Mouse (Mus musculus) liver, adult 2 months (tissue): ENCODE measurements around the gene Fmo5. TPM values are rescaled to one million over a fixed set of nuclear protein-coding genes. Genes with fewer than 3 reads are reported as not detected.

ENCODE experiments used
- DNase-seq: peaks from one replicate; pipeline ENCODE4 v3.0.0-alpha.2; 2011; ENCODE audit warnings: low read depth, low spot score; ENCODE audit errors: extremely low read depth
- H3K27ac ChIP-seq: fragments of 200-500 bp; replicated peaks from 2 replicates; pipeline ENCODE4 v1.5.1; 2012; ENCODE audit warnings: low read depth, mild to moderate bottlenecking, control low read depth, inconsistent platforms, low read length; ENCODE audit not compliant: insufficient read depth
- H3K27me3 ChIP-seq: fragments of 200-500 bp; 2 replicates; pipeline ENCODE4 v1.6.1; 2012; ENCODE audit warnings: mild to moderate bottlenecking, moderate library complexity, low read length, inconsistent platforms; ENCODE audit not compliant: control insufficient read depth, insufficient read depth
- H3K36me3 ChIP-seq: fragments of 200-500 bp; 2 replicates; pipeline ENCODE4 v1.6.1; 2012; ENCODE audit warnings: low read length, inconsistent platforms; ENCODE audit not compliant: control insufficient read depth, insufficient read depth
- H3K4me1 ChIP-seq: fragments of 200-500 bp; 2 replicates; pipeline ENCODE4 v1.6.1; 2011; ENCODE audit warnings: low read length; ENCODE audit not compliant: control insufficient read depth, insufficient read depth
- H3K4me3 ChIP-seq: fragments of 200-500 bp; 2 replicates; pipeline ENCODE4 v1.5.1; 2011; ENCODE audit warnings: low read depth, mild to moderate bottlenecking, control low read depth, low read length, moderate library complexity; ENCODE audit not compliant: insufficient read depth
- H3K79me2 ChIP-seq: fragments of 200-500 bp; 2 replicates; pipeline ENCODE4 v1.6.1; 2012; ENCODE audit warnings: inconsistent platforms, mild to moderate bottlenecking, low read length, moderate library complexity; ENCODE audit not compliant: control insufficient read depth, insufficient read depth
- H3K9ac ChIP-seq: fragments of 200-500 bp; 2 replicates; pipeline ENCODE4 v1.6.1; 2012; ENCODE audit warnings: low read depth, mild to moderate bottlenecking, control low read depth, inconsistent platforms, low read length
- CTCF ChIP-seq: fragments of 200-500 bp; IDR thresholded peaks from 2 replicates; pipeline ENCODE4 v1.5.1; 2011; ENCODE audit warnings: low read depth, low read length, control low read depth
- POLR2A ChIP-seq: fragments of 200-500 bp; IDR thresholded peaks from 2 replicates; pipeline ENCODE4 v1.6.1; 2011; ENCODE audit warnings: low read length, control low read depth; ENCODE audit not compliant: insufficient read depth; ENCODE audit errors: extremely low read depth
- WGBS: fragments of 180-500 bp; shearing (Covaris S2); methylation state at CpG from one replicate; pipeline ENCODE4 v1.1.7; 2018; 5-methylcytosine and 5-hydroxymethylcytosine counted together
- polyA plus RNA-seq: library from polyadenylated mRNA; depleted of rRNA; stranded (reverse); fragments of >200 nt; gene quantifications from 2 replicates; pipeline ENCODE4 v1.2.3, GENCODE M21; 2012
- total RNA-seq: library from RNA; depleted of rRNA; stranded (reverse); fragments of >200 nt; gene quantifications from 2 replicates; pipeline ENCODE4 v1.2.3, GENCODE M21; 2014

The Fmo5 gene
- total and polyA plus RNA-seq, 2 experiments, result 145 to 352 TPM

GRCm38 (mm10) chr3:97651604-97652003, 23.0 kb downstream of the Fmo5 start:
- WGBS, result 91% methylated on average over 10 of the region's 10 CpGs

GRCm38 (mm10) chr3:97653781-97654180, 25.2 kb downstream of the Fmo5 start:
- Histone ChIP-seq H3K4me3 (no peak overlapping the region), H3K79me2 (no peaks in the 10 kb centered on the region), H3K36me3 (peaks cover 35% of the 10 kb centered on the region), H3K27ac (no peak overlapping the region), H3K9ac (no peak overlapping the region), H3K4me1 (peaks cover 31% of the 10 kb centered on the region), H3K27me3 (no peaks in the 10 kb centered on the region)
- DNase-seq, result peak; percentile 92
- no peak for TF ChIP-seq POLR2A
- TF ChIP-seq CTCF, result no peak
- 22% methylated on average over 5 of the region's 5 CpGs for WGBS

More at GRCm38 (mm10) chr3:97651604-97652003, 23.0 kb downstream of the Fmo5 start:
- Histone ChIP-seq H3K36me3 (peaks cover 55% of the 10 kb centered on the region), H3K79me2 (no peaks in the 10 kb centered on the region), H3K27me3 (no peaks in the 10 kb centered on the region), H3K4me1 (peaks cover 30% of the 10 kb centered on the region), H3K4me3 (no peak overlapping the region), H3K27ac (0 out of 2 replicates have a peak overlapping the region, but pooled peaks have one; percentile 1), H3K9ac (no peak overlapping the region)
- TF ChIP-seq CTCF (no peak), POLR2A (no peak)
- peak; percentile 12 for DNase-seq

GRCm38 (mm10) chr3:97654901-97655300, 26.3 kb downstream of the Fmo5 start:
- H3K27me3 ChIP-seq, result no peaks in the 10 kb centered on the region

GRCm38 (mm10) chr3:97657655-97658411, 29.2 kb downstream of the Fmo5 start, which contains the start of gene Prkab2:
TSS of gene Prkab2 (plus strand) at chr3:97658193.
- H3K36me3 ChIP-seq, result no peaks in the 10 kb centered on the region
- no peaks in the 10 kb centered on the region for H3K27me3 ChIP-seq
- peaks cover 14% of the 10 kb centered on the region for H3K4me1 ChIP-seq
- TF ChIP-seq CTCF (no peak), POLR2A (0 out of 2 replicates have a peak, but pooled peaks have one; percentile 41)
- H3K9ac ChIP-seq, result peak within 1 kb of the TSS; percentile 86
- no peaks in the 10 kb centered on the region; the same call in 1 of the 2 replicates for H3K79me2 ChIP-seq
- peak; percentile 87 for DNase-seq
- H3K4me3 ChIP-seq, result peak within 1 kb of the TSS; percentile 92
- H3K27ac ChIP-seq, result peak within 1 kb of the TSS; percentile 65
- WGBS, result 1% methylated on average over 50 of the region's 51 CpGs

More at GRCm38 (mm10) chr3:97654901-97655300, 26.3 kb downstream of the Fmo5 start:
- WGBS, result 63% methylated on average over 8 of the region's 8 CpGs
- Histone ChIP-seq H3K4me1 (peaks cover 31% of the 10 kb centered on the region), H3K36me3 (peaks cover 25% of the 10 kb centered on the region), H3K9ac (no peak overlapping the region), H3K79me2 (no peaks in the 10 kb centered on the region), H3K27ac (no peak overlapping the region), H3K4me3 (no peak overlapping the region)
- peak; percentile 72 for TF ChIP-seq CTCF
- TF ChIP-seq POLR2A, result no peak
- DNase-seq, result peak; percentile 69

GRCm38 (mm10) chr3:97658426-97659193, 30.0 kb downstream of the Fmo5 start:
- H3K9ac ChIP-seq, result peak overlapping the region; percentile 86
- no peaks in the 10 kb centered on the region for H3K36me3 ChIP-seq
- H3K27me3 ChIP-seq, result no peaks in the 10 kb centered on the region
- no peaks in the 10 kb centered on the region; the same call in 1 of the 2 replicates for H3K79me2 ChIP-seq
- WGBS, result 2% methylated on average over 46 of the region's 50 CpGs
- 0 out of 2 replicates have a peak overlapping the region, but pooled peaks have one; percentile 1 for H3K27ac ChIP-seq
- no peak for DNase-seq
- TF ChIP-seq POLR2A (no peak), CTCF (no peak)
- H3K4me3 ChIP-seq, result peak overlapping the region; percentile 92
- peaks cover 8% of the 10 kb centered on the region for H3K4me1 ChIP-seq
